Mouse (Mus musculus): Measurements from ENCODE around the gene Pde4a. TPM values are rescaled to one million over a fixed set of nuclear protein-coding genes. Genes with fewer than 3 reads are reported as not detected.

The Pde4a gene
- polyA plus RNA-seq, 1 experiment from 2014 or later, result 14.0 TPM

- Histone ChIP-seq H3K27me3 (ENCODE audit: control insufficient read depth, insufficient read depth, low read length) (no peaks in the 10 kb centered on the region), H3K9me3 (ENCODE audit: control insufficient read depth, low read length) (no peaks in the 10 kb centered on the region), H3K4me1 (ENCODE audit: control insufficient read depth, insufficient read depth, low read length) (peaks cover 19% of the 10 kb centered on the region; the same call in 1 of the 2 replicates), H3K9ac (ENCODE audit: low read depth, low read length) (no peak overlapping the region), H3K27ac (ENCODE audit: low read depth, low read length) (no peak overlapping the region), H3K4me2 (replicated peaks; ENCODE audit: low read depth, low read length) (no peak overlapping the region), H3K4me3 (ENCODE audit: low read length) (no peak overlapping the region), H3K36me3 (ENCODE audit: control insufficient read depth, insufficient read depth, low read length) (no peaks in the 10 kb centered on the region)
- ATAC-seq (ENCODE audit: low FRiP score, low TSS enrichment), result no peak
- 82% methylated on average over 3 of the region's 3 CpGs for WGBS
Observed at GRCm38 (mm10) chr9:21198960-21199359, 33.4 kb downstream of the Pde4a start.

GRCm38 (mm10) chr9:21204156-21204527, 38.6 kb downstream of the Pde4a start:
- no peak for ATAC-seq (ENCODE audit: low FRiP score, low TSS enrichment)
- Histone ChIP-seq H3K4me3 (ENCODE audit: low read length) (peak overlapping the region; percentile 48; the same call in 1 of the 2 replicates), H3K9ac (ENCODE audit: low read depth, low read length) (no peak overlapping the region), H3K4me2 (replicated peaks; ENCODE audit: low read depth, low read length) (peak overlapping the region; percentile 50), H3K27me3 (ENCODE audit: control insufficient read depth, insufficient read depth, low read length) (no peaks in the 10 kb centered on the region), H3K36me3 (ENCODE audit: control insufficient read depth, insufficient read depth, low read length) (no peaks in the 10 kb centered on the region; the same call in 1 of the 2 replicates), H3K4me1 (ENCODE audit: control insufficient read depth, insufficient read depth, low read length) (peaks cover 7% of the 10 kb centered on the region; the same call in 1 of the 2 replicates), H3K9me3 (ENCODE audit: control insufficient read depth, low read length) (no peaks in the 10 kb centered on the region), H3K27ac (ENCODE audit: low read depth, low read length) (peak overlapping the region; percentile 82; the same call in 1 of the 2 replicates)
- 13% methylated on average over 8 of the region's 8 CpGs for WGBS

GRCm38 (mm10) chr9:21204528-21205272, 39.2 kb downstream of the Pde4a start:
- H3K36me3 ChIP-seq (ENCODE audit: control insufficient read depth, insufficient read depth, low read length), result no peaks in the 10 kb centered on the region; the same call in 1 of the 2 replicates
- H3K27me3 ChIP-seq (ENCODE audit: control insufficient read depth, insufficient read depth, low read length), result no peaks in the 10 kb centered on the region
- 5% methylated on average over 23 of the region's 23 CpGs for WGBS
- H3K9me3 ChIP-seq (ENCODE audit: control insufficient read depth, low read length), result no peaks in the 10 kb centered on the region
- ATAC-seq (ENCODE audit: low FRiP score, low TSS enrichment), result peak; percentile 91
- H3K27ac ChIP-seq (ENCODE audit: low read depth, low read length), result peak overlapping the region; percentile 90
- H3K9ac ChIP-seq (ENCODE audit: low read depth, low read length), result peak overlapping the region; percentile 44; the same call in 1 of the 2 replicates
- peak overlapping the region; percentile 48 for H3K4me3 ChIP-seq (ENCODE audit: low read length)
- peak overlapping the region; percentile 50 for H3K4me2 ChIP-seq (replicated peaks; ENCODE audit: low read depth, low read length)
- H3K4me1 ChIP-seq (ENCODE audit: control insufficient read depth, insufficient read depth, low read length), result peaks cover 7% of the 10 kb centered on the region; the same call in 1 of the 2 replicates

- H3K27ac ChIP-seq (ENCODE audit: low read depth, low read length), result no peak overlapping the region
- peaks cover 7% of the 10 kb centered on the region; the same call in 1 of the 2 replicates for H3K4me1 ChIP-seq (ENCODE audit: control insufficient read depth, insufficient read depth, low read length)
- H3K9me3 ChIP-seq (ENCODE audit: control insufficient read depth, low read length), result no peaks in the 10 kb centered on the region
- H3K36me3 ChIP-seq (ENCODE audit: control insufficient read depth, insufficient read depth, low read length), result peaks cover 6% of the 10 kb centered on the region
- WGBS, result 81% methylated on average over 6 of the region's 6 CpGs
- no peak for ATAC-seq (ENCODE audit: low FRiP score, low TSS enrichment)
- no peak overlapping the region for H3K9ac ChIP-seq (ENCODE audit: low read depth, low read length)
- H3K4me2 ChIP-seq (replicated peaks; ENCODE audit: low read depth, low read length), result no peak overlapping the region
- no peak overlapping the region for H3K4me3 ChIP-seq (ENCODE audit: low read length)
- H3K27me3 ChIP-seq (ENCODE audit: control insufficient read depth, insufficient read depth, low read length), result no peaks in the 10 kb centered on the region
Observed at GRCm38 (mm10) chr9:21206848-21207247, 41.3 kb downstream of the Pde4a start.

GRCm38 (mm10) chr9:21208626-21209025, 43.1 kb downstream of the Pde4a start:
- WGBS, result 83% methylated on average over 2 of the region's 2 CpGs
- no peak overlapping the region for H3K9ac ChIP-seq (ENCODE audit: low read depth, low read length)
- H3K36me3 ChIP-seq (ENCODE audit: control insufficient read depth, insufficient read depth, low read length), result peaks cover 6% of the 10 kb centered on the region
- ATAC-seq (ENCODE audit: low FRiP score, low TSS enrichment), result no peak
- H3K9me3 ChIP-seq (ENCODE audit: control insufficient read depth, low read length), result no peaks in the 10 kb centered on the region
- H3K27me3 ChIP-seq (ENCODE audit: control insufficient read depth, insufficient read depth, low read length), result no peaks in the 10 kb centered on the region
- no peak overlapping the region for H3K4me2 ChIP-seq (replicated peaks; ENCODE audit: low read depth, low read length)
- H3K27ac ChIP-seq (ENCODE audit: low read depth, low read length), result no peak overlapping the region
- H3K4me1 ChIP-seq (ENCODE audit: control insufficient read depth, insufficient read depth, low read length), result peaks cover 7% of the 10 kb centered on the region; the same call in 1 of the 2 replicates
- H3K4me3 ChIP-seq (ENCODE audit: low read length), result no peak overlapping the region

- Histone ChIP-seq H3K9me3 (ENCODE audit: control insufficient read depth, low read length) (no peaks in the 10 kb centered on the region), H3K36me3 (ENCODE audit: control insufficient read depth, insufficient read depth, low read length) (peaks cover 6% of the 10 kb centered on the region), H3K4me3 (ENCODE audit: low read length) (no peak overlapping the region), H3K9ac (ENCODE audit: low read depth, low read length) (no peak overlapping the region), H3K27me3 (ENCODE audit: control insufficient read depth, insufficient read depth, low read length) (no peaks in the 10 kb centered on the region), H3K27ac (ENCODE audit: low read depth, low read length) (no peak overlapping the region), H3K4me1 (ENCODE audit: control insufficient read depth, insufficient read depth, low read length) (no peaks in the 10 kb centered on the region), H3K4me2 (replicated peaks; ENCODE audit: low read depth, low read length) (no peak overlapping the region)
- no peak for ATAC-seq (ENCODE audit: low FRiP score, low TSS enrichment)
- 80% methylated on average over 6 of the region's 6 CpGs for WGBS
Observed at GRCm38 (mm10) chr9:21210821-21211220, 45.3 kb downstream of the Pde4a start.

GRCm38 (mm10) chr9:21211624-21212023, 46.1 kb downstream of the Pde4a start:
- no peak for ATAC-seq (ENCODE audit: low FRiP score, low TSS enrichment)
- no peaks in the 10 kb centered on the region for H3K9me3 ChIP-seq (ENCODE audit: control insufficient read depth, low read length)
- peaks cover 6% of the 10 kb centered on the region for H3K36me3 ChIP-seq (ENCODE audit: control insufficient read depth, insufficient read depth, low read length)
- WGBS, result 80% methylated on average over 7 of the region's 7 CpGs
- no peak overlapping the region for H3K27ac ChIP-seq (ENCODE audit: low read depth, low read length)
- H3K9ac ChIP-seq (ENCODE audit: low read depth, low read length), result no peak overlapping the region
- no peaks in the 10 kb centered on the region; the same call in 1 of the 2 replicates for H3K4me1 ChIP-seq (ENCODE audit: control insufficient read depth, insufficient read depth, low read length)
- no peaks in the 10 kb centered on the region for H3K27me3 ChIP-seq (ENCODE audit: control insufficient read depth, insufficient read depth, low read length)
- no peak overlapping the region for H3K4me2 ChIP-seq (replicated peaks; ENCODE audit: low read depth, low read length)
- H3K4me3 ChIP-seq (ENCODE audit: low read length), result no peak overlapping the region

GRCm38 (mm10) chr9:21213617-21214190, 48.2 kb downstream of the Pde4a start:
- peaks cover 6% of the 10 kb centered on the region for H3K36me3 ChIP-seq (ENCODE audit: control insufficient read depth, insufficient read depth, low read length)
- no peak overlapping the region for H3K4me3 ChIP-seq (ENCODE audit: low read length)
- no peak overlapping the region for H3K27ac ChIP-seq (ENCODE audit: low read depth, low read length)
- no peak overlapping the region for H3K9ac ChIP-seq (ENCODE audit: low read depth, low read length)
- no peaks in the 10 kb centered on the region for H3K9me3 ChIP-seq (ENCODE audit: control insufficient read depth, low read length)
- ATAC-seq (ENCODE audit: low FRiP score, low TSS enrichment), result no peak
- H3K4me2 ChIP-seq (replicated peaks; ENCODE audit: low read depth, low read length), result no peak overlapping the region
- no peaks in the 10 kb centered on the region; the same call in 1 of the 2 replicates for H3K4me1 ChIP-seq (ENCODE audit: control insufficient read depth, insufficient read depth, low read length)
- no peaks in the 10 kb centered on the region for H3K27me3 ChIP-seq (ENCODE audit: control insufficient read depth, insufficient read depth, low read length)
- WGBS, result 43% methylated on average over 7 of the region's 7 CpGs
